Mouse (Mus musculus) frontal cortex, adult (tissue): ENCODE measurements around the gene 4933402E13Rik.

Experiments
- ATAC-seq: cut with Nextera tagmentation; 2 replicates; pipeline ENCODE4 v1.9.2; 2017; ENCODE audit warnings: mild to moderate bottlenecking, moderate library complexity, mixed read lengths; ENCODE audit not compliant: low TSS enrichment

4933402E13Rik gene

GRCm38 (mm10) chrX:62283199-62283598 lies at the start of gene 4933402E13Rik:
4933402E13Rik (plus strand) TSS chrX:62283499.
- no peak for ATAC-seq
